Mouse (Mus musculus): ENCODE measurements around the gene Sox6.

DNA sequence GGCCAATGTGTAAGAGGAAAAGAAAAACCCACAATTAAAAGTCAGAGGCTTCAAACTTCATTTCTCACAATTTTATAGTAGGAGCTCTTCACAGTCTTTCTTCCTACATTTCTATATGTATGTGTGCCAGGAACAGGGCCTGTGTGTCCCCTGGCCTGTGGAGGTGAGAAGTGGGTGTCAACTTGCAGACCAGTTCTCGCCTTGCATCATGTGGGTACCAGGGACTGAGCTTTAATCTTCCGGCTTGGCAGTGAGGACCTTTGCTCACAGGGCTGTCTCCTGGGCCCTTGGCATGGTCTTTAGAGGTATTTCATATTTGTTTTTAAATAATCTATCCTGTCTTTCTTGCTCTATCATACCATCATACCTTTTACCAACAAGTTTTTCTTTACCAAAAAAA lies 311.8 kb downstream of the Sox6 start:
- TF ChIP-seq CTCF (IDR thresholded peaks at IDR 0.05; ENCODE audit: extremely low read depth, insufficient read depth, insufficient read length, insufficient replicate concordance) (no peak), POLR2A (IDR thresholded peaks at IDR 0.05; ENCODE audit: low read depth, low read length) (no peak)
